Mouse (Mus musculus): ENCODE data around the gene Rab5if.
"Not testable (repeated sequence)": the region's sequence is repeated elsewhere in the genome, so short reads cannot be mapped to it uniquely, and the experiment has no call there.

Gene Rab5if

DNA sequence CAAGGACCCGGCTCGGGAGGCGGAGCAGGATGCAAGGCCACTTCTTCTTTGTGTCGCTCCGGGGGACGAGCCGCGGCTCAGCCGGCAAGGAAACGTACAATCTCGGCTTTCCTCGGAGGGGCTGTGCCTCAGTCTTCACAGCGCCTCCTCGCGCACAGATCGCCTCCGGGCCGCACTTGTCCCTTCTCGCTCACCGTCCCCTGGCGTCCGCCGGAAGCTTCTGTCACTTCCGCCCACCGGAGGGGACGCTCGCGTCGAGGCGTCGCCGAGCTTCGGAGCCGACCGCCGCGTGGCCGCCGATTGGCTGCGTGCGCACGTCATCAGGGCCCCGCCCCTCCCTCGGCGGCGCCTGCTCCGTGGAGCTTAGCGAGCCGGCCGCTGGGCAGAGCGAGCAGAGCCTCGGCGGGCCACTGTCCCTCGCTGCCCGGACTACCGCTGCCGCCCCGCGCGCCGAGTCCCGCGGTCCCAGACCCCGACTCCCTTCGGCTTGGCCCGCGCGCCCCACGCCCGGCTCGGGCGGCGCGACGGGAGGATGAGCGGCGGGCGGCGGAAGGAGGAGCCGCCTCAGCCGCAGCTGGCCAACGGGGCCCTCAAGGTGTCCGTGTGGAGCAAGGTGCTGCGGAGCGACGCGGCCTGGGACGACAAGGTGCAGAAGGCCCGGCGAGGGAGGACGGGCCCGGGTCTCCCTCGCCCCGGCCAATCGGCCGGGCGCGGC, at the start of gene Rab5if:
Gene Rab5if, plus strand, starts transcription at position 357 of the 715 bp plus-strand sequence.
- CTCF ChIA-PET = interaction anchor here (0.6 kb wide), 1 partner anchor 564 kb away, joined by 11 read pairs; no protein-coding TSS in a partner anchor

GRCm38 (mm10) chr2:156814344-156814801, 48.6 kb upstream of the Rab5if start:
- CTCF ChIA-PET = no interaction called here

GRCm38 (mm10) chr2:156814893-156815292, 48.0 kb upstream of the Rab5if start:
- CTCF ChIA-PET = no interaction called here

DNA sequence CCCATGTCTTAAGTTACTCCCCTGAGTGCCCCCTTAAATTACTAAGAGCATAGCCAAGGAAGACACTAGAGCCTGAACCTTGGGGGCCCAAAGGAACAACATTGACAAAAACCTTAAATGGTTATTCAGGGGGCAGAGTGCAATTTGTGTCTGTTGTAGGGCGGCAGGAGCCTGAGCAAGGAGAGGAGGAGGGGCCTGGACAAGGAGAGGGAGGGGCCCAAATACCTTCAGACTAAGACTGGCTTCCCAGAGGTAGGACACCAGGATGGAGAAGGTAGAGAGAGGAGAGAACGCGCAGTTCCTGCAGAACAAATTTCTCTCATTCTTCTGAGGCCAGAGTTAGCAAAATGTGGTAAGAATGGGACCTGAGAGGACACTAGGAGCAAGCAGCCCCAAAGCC, 47.5 kb upstream of the Rab5if start:
- CTCF ChIA-PET = no interaction called here

DNA sequence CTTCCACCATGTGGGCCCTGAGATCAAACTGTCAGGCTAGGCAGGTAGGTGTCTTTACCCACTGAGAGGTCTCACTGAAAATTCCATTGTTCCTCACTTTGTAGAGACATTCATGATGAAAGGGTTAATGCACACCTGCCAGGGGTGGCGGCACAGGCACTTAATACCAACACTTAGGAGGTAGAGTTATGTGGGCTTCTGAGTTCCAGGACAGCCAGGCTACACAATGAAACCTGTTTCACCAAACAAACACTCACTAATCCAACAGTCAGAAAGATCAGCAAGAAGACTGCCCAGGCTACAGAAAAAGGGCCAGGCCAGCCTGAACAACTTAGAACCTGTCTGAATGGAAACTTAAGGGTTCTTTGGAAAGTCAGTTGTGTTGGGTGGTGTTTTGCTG, 46.8 kb upstream of the Rab5if start:
- CTCF ChIA-PET = no interaction called here

DNA sequence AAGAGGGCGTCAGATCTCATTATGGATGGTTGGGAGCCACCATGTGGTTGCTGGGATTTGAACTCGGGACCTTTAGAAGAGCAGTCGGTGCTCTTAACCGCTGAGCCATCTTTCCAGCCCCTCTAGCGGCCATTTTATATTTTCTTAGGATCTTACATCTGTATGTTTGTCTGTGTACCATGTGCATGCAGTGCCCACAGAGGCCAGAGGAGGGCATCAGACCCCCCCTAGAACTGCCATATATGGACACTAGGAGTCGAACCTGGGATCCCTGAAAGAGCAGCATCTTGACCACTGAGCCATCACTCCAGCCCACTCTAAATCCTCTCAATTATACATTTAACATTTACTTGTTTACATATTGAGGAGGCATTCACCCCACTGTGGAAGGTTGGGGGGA, 37.8 kb upstream of the Rab5if start:
- CTCF ChIA-PET = not testable (repeated sequence)

DNA sequence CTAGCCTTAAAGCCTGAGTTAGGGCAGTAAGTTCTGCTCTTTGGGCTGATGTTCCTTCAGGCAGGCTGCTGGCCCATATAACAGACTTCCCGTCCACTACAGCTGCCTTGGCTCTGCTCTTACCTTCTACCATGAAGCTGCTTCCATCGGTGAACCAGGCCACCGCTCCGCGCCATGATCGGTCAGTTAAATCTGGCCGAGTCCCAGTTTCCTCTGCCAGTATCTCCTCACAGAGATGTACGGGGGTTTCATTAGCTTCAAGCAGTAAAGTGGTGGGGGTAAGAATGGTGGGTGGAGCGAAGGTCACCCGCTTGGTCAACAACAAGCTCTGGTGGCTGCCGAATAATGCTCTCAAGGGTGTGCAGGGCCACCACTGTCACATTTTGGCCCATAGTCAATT, 28.6 kb upstream of the Rab5if start:
- CTCF ChIA-PET = no interaction called here

DNA sequence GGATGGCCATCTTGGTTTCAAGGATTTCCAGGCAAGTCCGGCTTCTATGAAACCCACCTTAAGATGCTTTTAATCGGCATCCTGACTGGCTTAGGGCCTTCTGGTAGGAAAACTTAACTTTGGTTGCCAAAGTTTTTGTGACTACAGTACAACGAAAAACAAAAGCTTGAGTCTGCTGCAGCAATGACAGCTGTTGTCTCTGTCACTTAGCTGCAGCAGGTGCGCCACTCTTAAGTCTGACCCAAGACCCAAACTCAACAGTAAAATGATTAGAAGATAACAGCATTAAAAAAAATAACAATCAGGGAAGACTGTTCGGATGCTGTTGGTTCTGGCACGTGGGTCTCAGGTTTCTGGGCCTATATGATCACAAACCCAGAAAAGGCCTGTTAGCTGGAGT, 24.1 kb upstream of the Rab5if start:
- CTCF ChIA-PET = interaction anchor here (0.6 kb wide), 2 partner anchors 19 to 731 kb away, joined by 3 to 10 read pairs; partner anchors contain the start of gene 4930518I15Rik

- CTCF ChIA-PET = interaction anchor here (0.6 to 0.7 kb wide), 3 partner anchors 18 to 732 kb away, joined by 3 to 10 read pairs (median 4); partner anchors contain the start of gene 4930518I15Rik
Observed at GRCm38 (mm10) chr2:156839319-156840191, 23.4 kb upstream of the Rab5if start, which contains the start of gene Tgif2. Gene Tgif2, plus strand, starts transcription at chr2:156840007.

DNA sequence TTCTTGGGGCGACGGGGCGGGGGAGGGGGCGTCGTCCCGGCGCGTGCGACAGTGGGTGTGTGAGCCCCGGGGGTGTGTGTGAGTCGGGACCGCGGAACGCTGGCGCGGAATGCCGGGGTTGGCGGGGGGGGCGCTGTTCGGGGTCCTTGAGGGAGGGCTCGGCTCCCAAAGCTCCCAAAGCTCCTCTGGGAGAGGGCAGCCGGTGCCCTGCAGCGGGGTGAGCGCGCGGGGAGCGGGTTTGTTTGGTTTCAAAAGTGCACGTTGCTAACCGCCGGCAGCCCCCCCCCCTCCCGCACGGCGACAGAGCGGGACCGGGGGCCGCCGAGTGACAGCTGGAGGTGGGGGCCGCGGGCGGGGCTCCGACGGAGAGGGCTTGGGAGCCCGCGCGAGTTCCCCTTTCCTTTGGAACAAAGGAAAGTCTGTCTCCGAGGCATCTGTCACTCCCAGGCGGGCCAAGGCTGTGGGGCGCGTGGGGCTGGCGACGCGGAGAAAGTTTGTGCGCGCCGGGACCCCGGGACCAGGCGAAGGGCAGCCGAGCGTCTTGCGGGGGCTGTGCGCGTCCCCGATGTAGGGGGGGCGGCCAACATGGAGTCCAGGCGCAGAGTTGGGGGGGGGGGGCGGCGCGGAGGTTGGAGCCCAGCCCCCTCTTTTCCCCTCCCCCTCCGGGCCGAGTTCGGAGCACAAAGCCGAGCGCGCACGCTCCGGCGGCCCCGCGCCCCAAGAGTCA, 22.5 kb upstream of the Rab5if start:
- CTCF ChIA-PET = interaction anchor here (0.6 to 0.7 kb wide), 2 partner anchors 47 to 277 kb away, joined by 4 to 8 read pairs; no protein-coding TSS in a partner anchor

DNA sequence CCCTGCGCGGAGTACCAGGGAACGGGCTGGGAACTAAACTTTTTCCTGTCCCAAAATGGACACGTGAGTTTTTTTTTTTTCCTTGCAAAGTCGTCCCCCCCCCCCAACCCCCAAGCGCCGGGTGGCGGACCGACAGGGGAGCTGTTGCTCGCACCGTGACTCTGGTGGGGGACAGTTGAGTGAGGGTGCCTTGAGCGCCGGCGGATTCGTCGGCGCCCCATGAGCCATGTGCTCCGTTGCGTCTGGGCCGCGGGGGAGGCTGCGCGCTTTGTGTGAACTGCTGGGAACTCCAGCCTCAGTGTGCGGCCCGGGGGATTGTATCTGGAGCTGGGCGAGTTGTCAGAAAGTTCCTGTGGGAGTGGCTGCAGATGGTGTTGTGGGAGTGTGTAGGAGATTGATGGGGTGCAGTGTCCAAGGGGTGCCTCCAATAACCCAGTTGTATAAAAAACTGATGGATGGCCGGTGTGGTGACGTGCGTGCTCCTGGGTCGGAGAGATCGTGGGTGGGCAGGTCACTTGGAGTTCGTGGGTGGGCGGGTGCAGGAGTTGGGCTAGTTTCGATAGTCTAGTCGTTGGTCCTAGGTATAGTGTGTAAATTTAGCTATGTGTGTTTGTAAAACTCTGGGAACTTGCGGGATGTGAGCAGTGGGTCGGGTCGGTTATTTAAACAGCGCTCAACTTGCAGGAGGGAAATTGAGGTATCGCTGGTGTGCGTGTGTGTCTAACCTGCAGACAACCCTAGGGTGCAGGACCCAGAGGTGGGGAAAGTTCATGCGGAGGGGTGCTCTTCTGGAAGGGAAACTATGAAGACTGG, 21.7 kb upstream of the Rab5if start:
- CTCF ChIA-PET = interaction anchor here (0.6 to 0.9 kb wide), 3 partner anchors 13 to 89 kb away, joined by 3 to 9 read pairs (median 4); partner anchors contain the start of gene 4930518I15Rik

GRCm38 (mm10) chr2:156841841-156842706, 20.9 kb upstream of the Rab5if start:
- CTCF ChIA-PET = interaction anchor here (0.6 to 0.9 kb wide), 2 partner anchors 12 to 16 kb away, joined by 3 to 9 read pairs; partner anchors contain the start of gene 4930518I15Rik

DNA sequence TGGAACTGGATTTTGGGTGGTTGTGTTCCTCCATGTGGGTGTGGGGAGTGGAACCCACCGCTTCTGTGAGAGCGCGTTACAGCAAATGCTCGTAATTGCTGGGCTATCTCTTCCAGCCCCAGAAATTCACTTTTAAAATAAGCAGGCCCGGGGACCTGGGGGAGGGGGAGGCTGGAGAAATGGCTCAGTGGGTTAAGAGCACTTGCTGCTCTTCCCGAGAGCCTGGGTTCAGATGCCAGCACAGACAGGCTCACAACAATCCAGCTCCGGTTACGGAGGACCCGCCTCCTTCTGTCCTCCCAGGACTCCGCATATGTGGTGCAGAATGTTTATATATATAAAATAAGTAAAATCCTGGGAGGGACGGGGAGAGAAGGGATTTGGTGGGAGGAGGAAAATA, 20.2 kb upstream of the Rab5if start:
- CTCF ChIA-PET = no interaction called here

GRCm38 (mm10) chr2:156843331-156843730, 19.6 kb upstream of the Rab5if start:
- CTCF ChIA-PET = no interaction called here

DNA sequence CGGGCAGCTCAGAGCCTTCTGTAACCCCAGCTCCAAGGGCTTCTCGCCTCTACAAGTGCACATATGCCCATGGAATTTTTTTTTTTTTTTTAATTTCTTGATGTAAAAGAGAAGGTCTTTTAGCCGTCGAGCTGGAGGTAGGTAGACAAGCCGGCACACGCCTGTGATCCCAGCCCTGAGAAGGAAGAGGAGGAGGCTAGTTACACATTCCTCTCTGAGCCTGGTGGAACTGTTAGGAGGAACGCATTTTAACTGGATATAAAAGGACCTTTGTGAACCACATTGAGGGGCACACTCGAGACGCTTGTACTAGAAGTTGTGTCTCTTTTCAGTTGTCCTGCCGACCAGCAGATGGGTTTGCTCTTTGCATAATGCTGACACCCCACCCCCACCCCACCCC, 18.2 kb upstream of the Rab5if start:
- CTCF ChIA-PET = no interaction called here

- CTCF ChIA-PET = no interaction called here
Observed at GRCm38 (mm10) chr2:156847653-156848052, 15.3 kb upstream of the Rab5if start.

DNA sequence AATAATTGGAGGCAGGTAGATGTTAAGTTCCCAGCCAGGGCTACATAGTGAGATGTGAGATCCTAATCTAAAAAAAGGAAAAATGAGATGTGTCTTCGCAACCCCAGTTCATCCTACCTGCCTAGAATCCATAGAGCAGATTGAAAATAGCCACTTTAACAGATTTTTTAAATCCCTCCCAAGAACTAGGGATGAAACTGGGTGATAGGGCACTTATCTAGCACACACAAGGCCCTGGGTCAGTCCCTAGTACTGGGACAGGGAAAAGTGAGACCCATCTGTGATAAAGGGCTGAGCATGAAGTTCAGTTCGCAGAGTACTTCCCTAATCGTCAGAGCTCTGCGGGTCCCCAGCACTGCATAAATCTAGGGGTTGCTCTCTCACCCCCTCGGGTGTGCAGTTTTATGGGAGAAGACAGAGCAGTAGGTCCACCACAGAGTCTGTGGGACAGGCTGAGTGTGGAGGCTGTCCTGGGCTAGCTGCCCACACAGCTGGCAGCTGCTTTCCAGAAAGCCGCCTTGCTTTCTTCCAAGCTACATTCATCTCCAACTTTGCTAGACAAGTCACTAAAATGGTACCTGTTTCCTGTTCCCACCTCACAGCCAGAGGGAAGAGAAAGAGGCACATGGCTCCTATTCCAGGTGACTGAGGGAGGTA, 14.3 kb upstream of the Rab5if start:
- CTCF ChIA-PET = no interaction called here

- CTCF ChIA-PET = interaction anchor here (0.7 kb wide), 1 partner anchor 169 kb away, joined by 17 read pairs; no protein-coding TSS in a partner anchor
Observed at GRCm38 (mm10) chr2:156850505-156850904, 12.4 kb upstream of the Rab5if start.

DNA sequence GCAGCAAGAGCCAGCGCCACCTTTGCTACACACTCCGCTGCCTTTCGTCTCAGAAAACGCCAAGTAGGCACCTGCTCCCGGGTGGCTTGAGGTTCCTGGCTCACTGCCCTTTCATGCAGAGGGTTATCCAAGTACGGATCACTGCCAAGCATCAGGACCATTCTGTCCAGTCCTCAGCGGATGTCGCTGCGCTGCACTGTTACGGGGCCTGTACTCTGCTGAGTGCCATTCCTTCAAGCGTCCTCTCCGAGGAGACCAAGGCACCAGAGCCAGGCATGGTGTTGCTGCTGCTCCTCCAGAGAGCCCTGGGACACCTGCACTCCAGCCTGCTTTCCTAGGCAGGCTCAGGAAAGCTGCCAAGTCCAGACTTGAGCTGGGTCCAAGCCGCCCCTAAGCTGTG, 9.3 kb upstream of the Rab5if start:
- CTCF ChIA-PET = not testable (repeated sequence)

All from spleen, embryonic (tissue).